Comparison of ENCODE assay signal across 17 mouse cellular contexts in genomic region chr16:32444615-32445014, GRCm38 (mm10). TPM values are rescaled to one million over a fixed set of nuclear protein-coding genes. Genes with fewer than 3 reads are reported as not detected.
"Had no signal": no experiment of that assay in that cellular context is flagged by ENCODE, and none has a peak within 500 bp of the region (broad histone marks: within the 10 kb centered on the region; RNA-seq: fewer than 3 reads in every experiment).

No protein-coding gene starts in this region.

RNA-seq across cellular contexts. Expression of gene Slc51a, which starts 43.1 kb away (rescaled TPM):
- total RNA-seq: megakaryocyte, adult 5-6 weeks had no signal
- polyA plus RNA-seq: midbrain, embryonic 14.5 days; neural tube, embryonic 13.5 days; spleen, adult 2 months; urinary bladder, adult 2 months had no signal

RNA-seq across cellular contexts. Expression of gene Tm4sf19, which starts 44.3 kb away (rescaled TPM):
- total RNA-seq: megakaryocyte, adult 5-6 weeks; megakaryocyte-erythroid progenitor cell, adult 5-6 weeks had no signal
- polyA plus RNA-seq: lung, embryonic 14.5 days; lung, embryonic 16.5 days; midbrain, embryonic 10.5 days; midbrain, embryonic 12.5 days; midbrain, embryonic 14.5 days; midbrain, embryonic 16.5 days; neural tube, embryonic 11.5 days; neural tube, embryonic 13.5 days; neural tube, embryonic 15.5 days; stomach, embryonic 15.5 days; stomach, postnatal 0 days had no signal

RNA-seq across cellular contexts. Expression of gene Zdhhc19, which starts 51.5 kb away (rescaled TPM):
- polyA plus RNA-seq: lung, embryonic 14.5 days; lung, embryonic 16.5 days; midbrain, embryonic 10.5 days; midbrain, embryonic 12.5 days; midbrain, embryonic 14.5 days; myocyte; neural tube, embryonic 11.5 days; neural tube, embryonic 13.5 days; neural tube, embryonic 15.5 days; spleen, adult 2 months; stomach, postnatal 0 days; thymus, adult 2 months; urinary bladder, adult 2 months had no signal
